Mouse (Mus musculus): ENCODE data around the gene Gm45783.
"Not testable (repeated sequence)": the region's sequence is repeated elsewhere in the genome, so short reads cannot be mapped to it uniquely, and the experiment has no call there.

The Gm45783 gene

GRCm38 (mm10) chr7:7374431-7374830 is at the start of gene Gm45783:
Gm45783 (minus strand) TSS chr7:7374573.
- DNase-seq = not testable (repeated sequence)

GRCm38 (mm10) chr7:7399603-7400002 is 25.2 kb upstream of the Gm45783 start, which contains the start of gene Vmn2r31:
Vmn2r31 (minus strand) TSS chr7:7399703.
- DNase-seq = not testable (repeated sequence)

- not testable (repeated sequence) for DNase-seq
These were observed 36.9 kb downstream of the Gm45783 start, which contains the start of gene Vmn2r30 for GRCm38 (mm10) chr7:7337509-7337908. Vmn2r30 (minus strand) TSS chr7:7337609.

- DNase-seq = peak; percentile 63 to 68
These were observed 78.8 kb downstream of the Gm45783 start for GRCm38 (mm10) chr7:7295595-7295994.
